Mouse (Mus musculus) lung, postnatal 0 days (tissue): ENCODE data around the gene Pmm2. TPM values are rescaled to one million over a fixed set of nuclear protein-coding genes. Genes with fewer than 3 reads are reported as not detected.
A peak's percentile ranks its signal among the peaks of the same experiment; 100 is the strongest.

Experiments used
- ATAC-seq: fragments of 200-750 bp; cut with Nextera tagmentation; 2 replicates; pipeline ENCODE4 v1.8.0; 2017; ENCODE audit warnings: moderate library complexity
- DNase-seq: peaks from one replicate; pipeline ENCODE4 v3.0.0-alpha.2; 2016; ENCODE audit warnings: low spot score
- H3K27ac ChIP-seq: fragments of 300-500 bp; sonication (generic); 2 replicates; pipeline ENCODE4 v1.5.1; 2014; ENCODE audit warnings: antibody characterized with exemption, mild to moderate bottlenecking, low read length, mixed read lengths
- H3K27me3 ChIP-seq: fragments of 300-500 bp; sonication (generic); replicated peaks from 2 replicates; pipeline ENCODE4 v1.6.1; 2014; ENCODE audit warnings: low read length, mixed read lengths; ENCODE audit not compliant: insufficient read depth
- H3K36me3 ChIP-seq: fragments of 300-500 bp; sonication (generic); 2 replicates; pipeline ENCODE4 v1.6.1; 2014; ENCODE audit warnings: low read length, mixed read lengths; ENCODE audit not compliant: insufficient read depth
- H3K4me1 ChIP-seq: fragments of 300-500 bp; sonication (generic); 2 replicates; pipeline ENCODE4 v1.6.1; 2014; ENCODE audit warnings: antibody characterized with exemption, low read depth, low read length, mixed read lengths; ENCODE audit not compliant: insufficient read depth
- H3K4me2 ChIP-seq: fragments of 300-500 bp; sonication (generic); replicated peaks from 2 replicates; pipeline ENCODE4 v1.6.1; 2014; ENCODE audit warnings: low read depth, mild to moderate bottlenecking, low read length, moderate library complexity, mixed read lengths
- H3K4me3 ChIP-seq: fragments of 300-500 bp; sonication (generic); 2 replicates; pipeline ENCODE4 v1.5.1; 2014; ENCODE audit warnings: low read depth, low read length
- H3K9ac ChIP-seq: fragments of 300-500 bp; sonication (generic); replicated peaks from 2 replicates; pipeline ENCODE4 v1.6.1; 2014; ENCODE audit warnings: low read depth, mild to moderate bottlenecking
- H3K9me3 ChIP-seq: fragments of 300-500 bp; sonication (generic); 2 replicates; pipeline ENCODE4 v1.6.1; 2016; ENCODE audit warnings: low read length, mixed read lengths
- CTCF ChIP-seq: IDR thresholded peaks from 2 replicates; pipeline ENCODE4 v1.5.1; 2016; ENCODE audit warnings: antibody characterized with exemption, mild to moderate bottlenecking
- EP300 ChIP-seq: IDR thresholded peaks from 2 replicates; pipeline ENCODE4 v1.6.1; 2016; ENCODE audit warnings: antibody characterized with exemption, mild to moderate bottlenecking, control low read depth
- WGBS: fragments of 180-500 bp; shearing (Covaris S2); extraction: QIAGEN DNeasy Blood & Tissue Kit; methylation state at CpG from one replicate; pipeline ENCODE4 v1.1.7; 2014; 5-methylcytosine and 5-hydroxymethylcytosine counted together
- polyA plus RNA-seq: library from polyadenylated mRNA; unstranded; fragments of >200 nt; fragmentation: Nextera tagmentation; extraction: Ambion mirVana; gene quantifications from 2 replicates; pipeline ENCODE4 v1.2.1, GENCODE M21; 2015

The Pmm2 gene
- polyA plus RNA-seq, 1 experiment from 2014 or later: 40.2 TPM

DNA sequence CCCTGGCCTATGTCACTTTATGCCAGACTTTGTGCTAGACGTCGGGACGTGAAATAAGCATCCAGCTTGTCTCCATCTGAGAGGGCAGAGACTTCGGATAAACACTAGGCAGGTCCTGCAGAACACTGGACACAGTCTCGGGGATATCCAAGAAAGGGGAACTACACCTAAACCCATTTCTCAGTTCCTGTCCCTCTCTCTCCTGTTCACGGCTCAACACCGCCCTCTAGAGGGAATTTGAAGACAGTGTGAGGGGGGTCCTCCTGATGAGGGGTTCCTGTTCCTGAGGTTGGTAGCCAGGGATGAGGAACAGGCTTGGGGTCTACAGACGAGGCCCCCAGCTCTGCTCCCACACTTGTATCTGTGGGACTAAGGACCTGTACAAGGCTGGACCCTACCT, 36.7 kb downstream of the Pmm2 start:
- DNase-seq (peak; percentile 79), ATAC-seq (no peak)
- H3K36me3 ChIP-seq: no peaks in the 10 kb centered on the region
- TF ChIP-seq EP300: no peak
- TF ChIP-seq CTCF: peak; percentile 94
- no peaks in the 10 kb centered on the region for H3K9me3 ChIP-seq
- H3K27me3 ChIP-seq: no peaks in the 10 kb centered on the region
- H3K4me3 ChIP-seq: no peak overlapping the region
- peaks cover 14% of the 10 kb centered on the region for H3K4me1 ChIP-seq
- no peak overlapping the region for H3K9ac ChIP-seq
- 3% methylated on average over 8 of the region's 8 CpGs for WGBS
- no peak overlapping the region for H3K27ac ChIP-seq
- H3K4me2 ChIP-seq: 0 out of 2 replicates have a peak overlapping the region, but pooled peaks have one; percentile 12

- Histone ChIP-seq H3K9me3 (no peaks in the 10 kb centered on the region), H3K36me3 (no peaks in the 10 kb centered on the region), H3K27ac (no peak overlapping the region), H3K9ac (no peak overlapping the region), H3K4me1 (peaks cover 3% of the 10 kb centered on the region; the same call in 1 of the 2 replicates), H3K4me3 (no peak overlapping the region), H3K27me3 (no peaks in the 10 kb centered on the region), H3K4me2 (no peak overlapping the region)
- WGBS: 82% methylated on average over 8 of the region's 8 CpGs
- ATAC-seq: no peak
- DNase-seq: no peak
- TF ChIP-seq CTCF (no peak), EP300 (no peak)
Measured at GRCm38 (mm10) chr16:8675559-8675958, 38.1 kb downstream of the Pmm2 start.

- Histone ChIP-seq H3K4me3 (no peak overlapping the region), H3K4me1 (no peaks in the 10 kb centered on the region), H3K27ac (no peak overlapping the region), H3K27me3 (no peaks in the 10 kb centered on the region), H3K9me3 (no peaks in the 10 kb centered on the region), H3K4me2 (no peak overlapping the region), H3K9ac (no peak overlapping the region), H3K36me3 (no peaks in the 10 kb centered on the region)
- no peak for DNase-seq
- TF ChIP-seq CTCF (no peak), EP300 (no peak)
- ATAC-seq: no peak
- 73% methylated on average over 2 of the region's 2 CpGs for WGBS
Measured at GRCm38 (mm10) chr16:8676228-8676627, 38.8 kb downstream of the Pmm2 start.

GRCm38 (mm10) chr16:8676800-8677199, 39.3 kb downstream of the Pmm2 start:
- WGBS: 58% methylated on average over 4 of the region's 4 CpGs
- Histone ChIP-seq H3K9ac (no peak overlapping the region), H3K27ac (no peak overlapping the region), H3K4me3 (no peak overlapping the region), H3K4me2 (no peak overlapping the region), H3K27me3 (no peaks in the 10 kb centered on the region), H3K9me3 (no peaks in the 10 kb centered on the region), H3K4me1 (no peaks in the 10 kb centered on the region), H3K36me3 (no peaks in the 10 kb centered on the region)
- ATAC-seq (no peak), DNase-seq (peak; percentile 82)
- TF ChIP-seq EP300 (no peak), CTCF (peak; percentile 93)

- H3K4me2 ChIP-seq: no peak overlapping the region
- H3K9me3 ChIP-seq: no peaks in the 10 kb centered on the region
- 45% methylated on average over 5 of the region's 5 CpGs for WGBS
- H3K27ac ChIP-seq: no peak overlapping the region
- H3K36me3 ChIP-seq: no peaks in the 10 kb centered on the region
- no peak for ATAC-seq
- DNase-seq: peak; percentile 19
- no peaks in the 10 kb centered on the region for H3K27me3 ChIP-seq
- no peak overlapping the region for H3K4me3 ChIP-seq
- TF ChIP-seq EP300 (no peak), CTCF (no peak)
- no peaks in the 10 kb centered on the region for H3K4me1 ChIP-seq
- H3K9ac ChIP-seq: no peak overlapping the region
Measured at GRCm38 (mm10) chr16:8678035-8678434, 40.6 kb downstream of the Pmm2 start.

GRCm38 (mm10) chr16:8678676-8679075, 41.2 kb downstream of the Pmm2 start:
- H3K4me3 ChIP-seq: no peak overlapping the region
- 65% methylated on average over 4 of the region's 4 CpGs for WGBS
- no peak overlapping the region for H3K9ac ChIP-seq
- H3K9me3 ChIP-seq: no peaks in the 10 kb centered on the region
- no peak overlapping the region for H3K27ac ChIP-seq
- H3K4me2 ChIP-seq: no peak overlapping the region
- ATAC-seq (no peak), DNase-seq (no peak)
- H3K27me3 ChIP-seq: no peaks in the 10 kb centered on the region
- TF ChIP-seq CTCF (no peak), EP300 (no peak)
- H3K36me3 ChIP-seq: no peaks in the 10 kb centered on the region
- no peaks in the 10 kb centered on the region for H3K4me1 ChIP-seq

GRCm38 (mm10) chr16:8679780-8680179, 42.3 kb downstream of the Pmm2 start:
- no peak overlapping the region for H3K9ac ChIP-seq
- H3K4me2 ChIP-seq: no peak overlapping the region
- no peaks in the 10 kb centered on the region for H3K9me3 ChIP-seq
- no peaks in the 10 kb centered on the region for H3K4me1 ChIP-seq
- H3K27ac ChIP-seq: no peak overlapping the region
- H3K36me3 ChIP-seq: no peaks in the 10 kb centered on the region
- no peaks in the 10 kb centered on the region for H3K27me3 ChIP-seq
- no peak for TF ChIP-seq CTCF
- ATAC-seq (no peak), DNase-seq (no peak)
- WGBS: 69% methylated on average over 3 of the region's 3 CpGs
- no peak overlapping the region for H3K4me3 ChIP-seq
